Mouse (Mus musculus) forebrain, embryonic 11.5 days (tissue): ENCODE measurements around the gene 4933427D14Rik. TPM values are rescaled to one million over a fixed set of nuclear protein-coding genes. Genes with fewer than 3 reads are reported as not detected.

Source experiments
- ATAC-seq: fragments of 200-750 bp; cut with Nextera tagmentation; replicated peaks from 2 replicates; pipeline ENCODE4 v1.8.0; 2017; ENCODE audit warnings: moderate TSS enrichment; ENCODE audit not compliant: low FRiP score
- DNase-seq: peaks from one replicate; pipeline ENCODE4 v3.0.0-alpha.2; 2017; ENCODE audit warnings: low spot score
- H3K27ac ChIP-seq: fragments of 300-500 bp; sonication (generic); 2 replicates; pipeline ENCODE4 v1.5.1; 2014; ENCODE audit warnings: low read depth, low read length
- H3K27me3 ChIP-seq: fragments of 300-500 bp; sonication (generic); 2 replicates; pipeline ENCODE4 v1.6.1; 2014; ENCODE audit warnings: mild to moderate bottlenecking, low read length, mixed read lengths; ENCODE audit not compliant: control insufficient read depth, insufficient read depth
- H3K36me3 ChIP-seq: fragments of 300-500 bp; sonication (generic); 2 replicates; pipeline ENCODE4 v1.6.1; 2014; ENCODE audit warnings: mild to moderate bottlenecking, low read length, moderate library complexity, mixed read lengths; ENCODE audit not compliant: control insufficient read depth, insufficient read depth
- H3K4me1 ChIP-seq: fragments of 300-500 bp; sonication (generic); replicated peaks from 2 replicates; pipeline ENCODE4 v1.6.1; 2014; ENCODE audit warnings: low read length, mixed read lengths; ENCODE audit not compliant: control insufficient read depth, insufficient read depth
- H3K4me2 ChIP-seq: fragments of 300-500 bp; sonication (generic); 2 replicates; pipeline ENCODE4 v1.6.1; 2014; ENCODE audit warnings: low read depth, mild to moderate bottlenecking, low read length, moderate library complexity, mixed read lengths; ENCODE audit not compliant: severe bottlenecking
- H3K4me3 ChIP-seq: fragments of 300-500 bp; sonication (generic); 2 replicates; pipeline ENCODE4 v1.5.1; 2014; ENCODE audit warnings: low read depth, low read length
- H3K9ac ChIP-seq: fragments of 300-500 bp; sonication (generic); 2 replicates; pipeline ENCODE4 v1.6.1; 2014; ENCODE audit warnings: low read length
- H3K9me3 ChIP-seq: fragments of 300-500 bp; sonication (generic); 2 replicates; pipeline ENCODE4 v1.6.1; 2016; ENCODE audit warnings: low read length, mixed read lengths; ENCODE audit not compliant: control insufficient read depth
- WGBS: fragments of 180-500 bp; shearing (Covaris S2); extraction: QIAGEN DNeasy Blood & Tissue Kit; methylation state at CpG from one replicate; pipeline ENCODE4 v1.1.7; 2014; 5-methylcytosine and 5-hydroxymethylcytosine counted together
- polyA plus RNA-seq: library from polyadenylated mRNA; unstranded; fragments of >200 nt; fragmentation: Nextera tagmentation; extraction: Ambion mirVana; gene quantifications from 2 replicates; pipeline ENCODE4 v1.2.1, GENCODE M21; 2014

Gene 4933427D14Rik
- polyA plus RNA-seq, 1 experiment from 2014 or later, result 19.2 TPM

DNA sequence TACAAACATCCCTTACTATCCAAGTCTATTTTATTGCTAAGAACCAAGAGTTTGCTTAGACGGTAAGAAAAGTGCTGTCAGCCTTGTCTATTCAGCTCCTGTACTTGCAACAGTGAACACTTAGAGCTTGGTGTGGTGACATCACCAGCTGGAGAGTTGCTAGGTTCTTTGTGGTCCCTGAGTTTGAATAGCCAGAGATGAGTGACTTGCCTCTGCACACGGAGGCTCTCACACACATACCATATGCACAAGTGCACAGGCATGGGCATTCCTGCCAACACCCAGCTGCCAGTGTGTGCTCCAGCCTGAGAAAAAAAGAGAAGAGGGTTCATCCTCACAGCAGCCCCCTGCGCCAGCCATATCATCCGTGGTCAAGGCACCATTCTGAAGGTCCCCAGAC is 83.7 kb downstream of the 4933427D14Rik start:
- DNase-seq, result no peak
- H3K4me3 ChIP-seq, result no peak overlapping the region
- no peak overlapping the region for H3K27ac ChIP-seq
- no peak overlapping the region for H3K9ac ChIP-seq
- ATAC-seq, result no peak
- no peaks in the 10 kb centered on the region for H3K27me3 ChIP-seq
- H3K4me1 ChIP-seq, result no peaks in the 10 kb centered on the region
- H3K4me2 ChIP-seq, result no peak overlapping the region
- WGBS, result 76% methylated on average over 4 of the region's 4 CpGs
- no peaks in the 10 kb centered on the region for H3K36me3 ChIP-seq
- no peaks in the 10 kb centered on the region for H3K9me3 ChIP-seq

DNA sequence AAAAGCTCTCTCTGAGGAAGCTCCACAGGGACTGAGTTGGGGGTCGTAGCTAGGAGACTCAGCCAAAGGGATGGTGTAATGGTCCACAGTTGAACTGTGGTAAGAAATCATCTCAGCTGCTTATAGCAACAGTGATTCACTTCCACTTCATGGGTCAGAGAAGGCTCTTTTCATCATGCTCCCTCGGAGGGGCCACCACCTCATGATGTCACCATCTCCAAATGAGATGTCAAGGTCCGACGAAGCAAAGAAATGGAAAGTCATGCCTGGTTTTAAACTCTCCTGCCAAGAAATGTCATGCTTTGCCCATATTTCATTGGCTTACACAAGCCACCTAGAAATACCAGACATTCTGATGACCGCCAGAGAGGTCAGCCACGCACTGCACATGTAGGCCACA is 86.9 kb downstream of the 4933427D14Rik start:
- 90% methylated on average over 6 of the region's 6 CpGs for WGBS
- Histone ChIP-seq H3K36me3 (no peaks in the 10 kb centered on the region), H3K4me3 (no peak overlapping the region), H3K9ac (no peak overlapping the region), H3K9me3 (no peaks in the 10 kb centered on the region), H3K4me1 (no peaks in the 10 kb centered on the region), H3K27me3 (no peaks in the 10 kb centered on the region), H3K27ac (no peak overlapping the region), H3K4me2 (no peak overlapping the region)
- ATAC-seq, result no peak
- no peak for DNase-seq

DNA sequence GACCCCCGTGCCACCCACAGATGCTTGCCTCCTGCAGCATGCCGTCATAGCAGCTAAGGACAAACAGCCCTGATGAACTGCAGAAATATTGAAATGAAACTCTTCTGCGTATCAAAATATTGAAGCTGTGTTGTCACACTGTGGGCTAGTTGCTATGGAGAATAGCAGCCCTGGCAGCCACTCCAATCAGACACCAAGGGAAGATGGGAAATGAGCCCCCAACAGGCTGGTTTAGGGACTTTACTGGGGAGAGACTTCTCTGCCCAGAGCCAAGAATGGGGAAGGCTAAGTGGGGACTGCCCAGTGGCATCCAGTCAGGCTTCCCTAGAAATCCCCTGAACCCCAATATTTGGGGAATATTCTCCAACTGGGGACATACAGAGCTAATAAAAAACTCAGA is 88.6 kb downstream of the 4933427D14Rik start:
- Histone ChIP-seq H3K36me3 (no peaks in the 10 kb centered on the region), H3K9ac (no peak overlapping the region), H3K4me3 (no peak overlapping the region), H3K4me1 (no peaks in the 10 kb centered on the region), H3K4me2 (no peak overlapping the region), H3K27me3 (no peaks in the 10 kb centered on the region), H3K27ac (no peak overlapping the region), H3K9me3 (no peaks in the 10 kb centered on the region)
- DNase-seq (no peak), ATAC-seq (no peak)
- 89% methylated on average over 3 of the region's 3 CpGs for WGBS

DNA sequence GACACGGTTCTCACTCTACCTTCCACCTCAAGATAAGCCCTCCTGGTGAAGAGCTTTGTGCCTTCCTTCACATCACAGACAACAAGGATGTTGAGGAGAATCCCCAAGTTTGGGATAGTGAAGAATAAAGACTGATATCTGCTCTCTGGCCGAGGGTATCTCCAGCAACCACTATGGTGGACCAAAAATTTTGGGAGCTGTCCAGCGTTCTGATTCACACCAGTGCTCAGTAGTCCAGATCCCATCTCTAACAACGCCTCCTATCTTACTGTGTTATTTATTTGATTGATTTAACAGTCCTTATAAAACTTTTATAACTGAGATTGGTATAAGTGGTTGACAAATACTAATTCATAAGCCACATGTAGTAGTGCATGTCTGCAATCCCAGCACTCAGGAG is 94.0 kb downstream of the 4933427D14Rik start:
- Histone ChIP-seq H3K4me3 (no peak overlapping the region), H3K4me2 (no peak overlapping the region), H3K36me3 (no peaks in the 10 kb centered on the region), H3K9ac (no peak overlapping the region), H3K9me3 (no peaks in the 10 kb centered on the region), H3K4me1 (no peaks in the 10 kb centered on the region), H3K27ac (no peak overlapping the region), H3K27me3 (no peaks in the 10 kb centered on the region)
- no peak for DNase-seq
- WGBS, result 69% methylated on average over 4 of the region's 4 CpGs
- ATAC-seq, result no peak

DNA sequence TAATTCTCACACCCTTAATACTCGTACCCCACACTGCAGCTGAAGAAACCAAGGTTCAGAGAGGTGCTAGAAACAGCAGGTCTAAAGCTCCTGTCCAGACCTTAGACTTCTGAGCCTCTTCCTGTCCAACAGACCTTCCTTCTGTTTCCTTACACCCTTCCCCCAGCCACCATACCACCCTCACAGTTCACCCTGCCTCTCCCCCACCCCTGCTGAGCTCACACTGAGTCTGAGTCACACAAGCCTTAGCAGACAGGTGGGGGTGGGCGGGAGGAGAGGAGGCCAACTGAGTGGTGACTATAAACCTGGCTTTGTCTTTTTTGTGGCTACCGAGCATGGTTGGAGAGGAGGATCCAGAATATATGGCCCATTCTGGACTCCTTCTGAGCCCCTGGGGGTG is 96.5 kb downstream of the 4933427D14Rik start:
- no peaks in the 10 kb centered on the region for H3K4me1 ChIP-seq
- no peak overlapping the region for H3K9ac ChIP-seq
- H3K4me3 ChIP-seq, result no peak overlapping the region
- no peak for ATAC-seq
- no peaks in the 10 kb centered on the region for H3K27me3 ChIP-seq
- H3K27ac ChIP-seq, result no peak overlapping the region
- no peak overlapping the region for H3K4me2 ChIP-seq
- no peaks in the 10 kb centered on the region for H3K9me3 ChIP-seq
- DNase-seq, result no peak
- H3K36me3 ChIP-seq, result no peaks in the 10 kb centered on the region
- WGBS, result 51% methylated on average over 3 of the region's 3 CpGs

DNA sequence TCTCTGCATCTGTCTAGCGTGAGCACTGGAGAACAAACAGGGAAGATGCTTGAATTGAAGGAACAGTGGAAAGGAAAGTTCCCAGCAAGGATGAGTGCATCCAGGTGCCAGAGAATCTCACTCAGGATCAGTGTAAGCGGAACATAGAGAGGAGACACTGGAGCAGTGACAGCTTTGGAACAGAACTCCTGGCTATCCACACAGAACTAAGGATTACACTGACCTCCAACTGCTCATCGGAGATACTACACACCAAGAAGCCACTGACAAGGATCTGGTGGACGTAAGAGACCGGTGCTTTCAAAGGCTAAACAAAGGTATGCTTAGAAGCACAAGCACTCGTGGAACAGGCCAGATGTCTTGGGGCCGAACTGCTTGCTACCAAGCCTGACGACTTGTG is 103.0 kb downstream of the 4933427D14Rik start:
- H3K27ac ChIP-seq, result peak overlapping the region; percentile 74
- no peak for ATAC-seq
- H3K9ac ChIP-seq, result peak overlapping the region; percentile 16; the same call in 1 of the 2 replicates
- no peaks in the 10 kb centered on the region for H3K9me3 ChIP-seq
- no peak overlapping the region for H3K4me2 ChIP-seq
- no peaks in the 10 kb centered on the region for H3K4me1 ChIP-seq
- DNase-seq, result no peak
- no peak overlapping the region for H3K4me3 ChIP-seq
- WGBS, result 71% methylated on average over 8 of the region's 8 CpGs
- H3K36me3 ChIP-seq, result no peaks in the 10 kb centered on the region
- no peaks in the 10 kb centered on the region for H3K27me3 ChIP-seq

Other genes with a start within 250 kb of the 4933427D14Rik start
- gene Aipl1, start 169.9 kb downstream of the 4933427D14Rik start, polyA plus RNA-seq, result 0.20 and 0.41 TPM in 2 replicates
- gene Pimreg, start 165.4 kb downstream of the 4933427D14Rik start, polyA plus RNA-seq, result 228 and 241 TPM in 2 replicates
- gene Pitpnm3, start 71.7 kb downstream of the 4933427D14Rik start, polyA plus RNA-seq, result 0.20 and 0.43 TPM in 2 replicates
- 0.27 and 0.31 TPM in 2 replicates for gene Gm43951, start 619 bp downstream of the 4933427D14Rik start, polyA plus RNA-seq
- gene Txndc17, start 88 bp upstream of the 4933427D14Rik start, polyA plus RNA-seq, result 147 and 156 TPM in 2 replicates
- 47.3 and 48.7 TPM in 2 replicates for gene Med31, start 8.1 kb upstream of the 4933427D14Rik start, polyA plus RNA-seq
- gene Slc13a5, start 59.8 kb upstream of the 4933427D14Rik start, polyA plus RNA-seq, result not detected in 2 replicates
- 1.4 and 2.4 TPM in 2 replicates for gene Xaf1, start 94.2 kb upstream of the 4933427D14Rik start, polyA plus RNA-seq
- gene Fbxo39, start 107.0 kb upstream of the 4933427D14Rik start, polyA plus RNA-seq, result not detected in 2 replicates
- 5.2 and 5.3 TPM in 2 replicates for gene Tekt1, start 155.0 kb upstream of the 4933427D14Rik start, polyA plus RNA-seq
- 5.0 and 7.0 TPM in 2 replicates for gene Smtnl2, start 204.3 kb upstream of the 4933427D14Rik start, polyA plus RNA-seq
- gene Ggt6, start 228.1 kb upstream of the 4933427D14Rik start, polyA plus RNA-seq, result not detected in 2 replicates
- 165 and 166 TPM in 2 replicates for gene Mybbp1a, start 233.9 kb upstream of the 4933427D14Rik start, polyA plus RNA-seq